Mouse (Mus musculus) liver, embryonic 14.5 days (tissue): ENCODE data around the gene Stxbp4.

ENCODE experiments used
- CTCF ChIP-seq: IDR thresholded peaks from 2 replicates; pipeline ENCODE4 v1.5.1; 2016; ENCODE audit warnings: antibody characterized with exemption, low read depth, control low read depth
- EP300 ChIP-seq: IDR thresholded peaks from 2 replicates; pipeline ENCODE4 v1.6.1; 2016; ENCODE audit warnings: antibody characterized with exemption, low read depth

DNA sequence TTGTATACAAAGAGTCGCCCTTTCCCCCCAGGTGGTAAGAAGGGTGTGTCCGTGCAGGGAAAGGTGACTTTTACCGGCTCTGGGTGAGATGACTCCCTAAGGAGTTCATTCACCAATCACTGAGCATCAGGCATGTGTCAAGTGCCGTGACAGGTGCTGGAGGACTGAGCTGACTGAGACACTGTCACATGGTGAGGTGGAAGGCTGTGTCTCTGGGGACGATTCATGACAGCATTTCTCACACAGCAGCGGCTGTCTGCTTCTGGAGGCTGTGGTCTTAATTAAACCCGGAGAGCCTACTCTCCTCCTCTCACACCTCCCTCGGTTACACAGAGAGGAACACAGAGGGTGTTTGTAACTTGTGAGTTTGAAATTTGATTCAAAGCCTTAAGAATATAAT, 116.8 kb downstream of the Stxbp4 start:
- TF ChIP-seq EP300 (no peak), CTCF (no peak)
